Mouse (Mus musculus) adipocyte (in vitro differentiated cells): ENCODE data around the gene Numa1.
"Not testable (repeated sequence)": the region's sequence is repeated elsewhere in the genome, so short reads cannot be mapped to it uniquely, and the experiment has no call there.

Source experiments
- DNase-seq: peaks from one replicate; pipeline ENCODE4 v3.0.0-alpha.2; 2016; ENCODE audit warnings: low spot score

The Numa1 gene

GRCm38 (mm10) chr7:102048524-102048923, 114.6 kb downstream of the Numa1 start:
- not testable (repeated sequence) for DNase-seq

DNA sequence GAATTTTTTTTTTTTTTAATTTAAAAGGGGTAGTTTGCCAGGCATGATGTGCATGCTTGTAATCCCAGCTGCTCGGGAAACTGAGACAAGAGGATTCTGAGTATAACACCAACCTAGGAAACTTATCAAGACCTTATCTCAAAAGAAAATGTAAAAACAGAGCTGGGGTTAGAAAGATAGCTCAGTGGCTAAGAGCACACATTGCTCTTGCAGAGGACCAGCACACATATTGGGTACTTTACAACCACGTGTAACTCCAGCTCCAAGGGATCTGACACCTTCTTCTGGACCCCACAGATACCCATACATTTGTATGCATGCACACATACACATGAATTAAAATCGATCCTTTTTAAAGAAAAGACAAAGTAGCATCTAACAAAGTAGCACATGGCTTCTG, 127.4 kb downstream of the Numa1 start:
- DNase-seq: no peak

DNA sequence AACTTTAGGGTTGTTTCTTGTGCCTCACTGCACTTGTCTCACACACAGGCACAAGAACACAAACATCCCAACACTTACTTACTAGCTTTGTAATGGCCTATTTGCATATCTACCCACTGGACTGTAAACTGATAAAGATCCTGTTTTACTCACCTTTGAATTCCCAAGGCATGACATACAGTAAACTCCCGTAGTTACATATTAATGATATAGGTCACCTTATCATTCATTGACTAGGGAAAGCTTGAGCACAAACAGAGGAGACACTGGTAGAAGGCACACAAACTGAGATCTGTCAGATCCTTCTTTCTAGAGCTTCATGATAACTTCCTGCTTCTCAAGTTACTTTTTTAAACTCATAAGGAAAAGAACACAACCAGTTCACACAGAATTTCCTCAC, 128.3 kb downstream of the Numa1 start:
- no peak for DNase-seq

DNA sequence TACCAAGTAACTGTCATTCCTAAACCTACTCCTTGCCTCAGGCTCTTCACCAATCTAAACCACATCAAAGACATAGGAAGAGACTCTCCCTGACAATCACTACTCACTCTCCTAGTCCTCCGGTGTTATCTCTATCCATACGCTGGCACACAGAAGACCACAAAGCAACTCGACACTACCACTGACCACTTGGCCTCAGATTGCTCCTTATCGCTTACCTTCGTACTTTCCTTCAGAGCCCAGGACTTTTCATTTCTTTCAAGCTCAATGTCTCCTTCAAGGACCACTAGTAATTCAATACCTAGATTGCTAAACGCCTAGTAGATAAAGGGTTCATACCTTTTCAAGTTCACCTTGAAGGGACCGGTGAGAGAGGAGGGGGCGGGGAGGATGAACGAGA, 130.0 kb downstream of the Numa1 start:
- no peak for DNase-seq
